Mouse (Mus musculus) cerebellum, postnatal 10 days (tissue): ENCODE measurements around the gene Armc8.

Experiments used
- DNase-seq, 2 experiments: peaks; one replicate each; pipeline ENCODE4 v3.0.0; 2021; ENCODE audit warnings: mixed read lengths in 2 of 2

Armc8 gene

GRCm38 (mm10) chr9:99444590-99445178 lies 124.0 kb downstream of the Armc8 start:
- peak; percentile 56 to 65 for DNase-seq

GRCm38 (mm10) chr9:99441647-99442433 lies 126.9 kb downstream of the Armc8 start:
- no peak for DNase-seq

GRCm38 (mm10) chr9:99440941-99441340 lies 127.8 kb downstream of the Armc8 start:
- no peak for DNase-seq

GRCm38 (mm10) chr9:99439064-99439463 lies 129.6 kb downstream of the Armc8 start:
- peak; percentile 51 to 68 for DNase-seq

GRCm38 (mm10) chr9:99437781-99438565 lies 130.7 kb downstream of the Armc8 start:
- DNase-seq: no peak

- peak in 1 of 2 experiments; percentile 8 for DNase-seq
Measured at GRCm38 (mm10) chr9:99437031-99437764, 131.5 kb downstream of the Armc8 start, which contains the start of gene Mras. TSS of gene Mras (minus strand) at chr9:99437381.

GRCm38 (mm10) chr9:99436182-99437030 lies 132.3 kb downstream of the Armc8 start:
- peak; percentile 86 to 88 for DNase-seq

GRCm38 (mm10) chr9:99435619-99436181 lies 133.0 kb downstream of the Armc8 start:
- peak; percentile 90 for DNase-seq

- DNase-seq: no peak
Measured at GRCm38 (mm10) chr9:99434892-99435618, 133.6 kb downstream of the Armc8 start.

GRCm38 (mm10) chr9:99432478-99432877 lies 136.2 kb downstream of the Armc8 start:
- no peak for DNase-seq

- DNase-seq: peak; percentile 63 to 75
Measured at GRCm38 (mm10) chr9:99431963-99432362, 136.7 kb downstream of the Armc8 start.

GRCm38 (mm10) chr9:99431346-99431745 lies 137.4 kb downstream of the Armc8 start:
- no peak for DNase-seq

GRCm38 (mm10) chr9:99430806-99431205 lies 137.9 kb downstream of the Armc8 start:
- DNase-seq: no peak

GRCm38 (mm10) chr9:99429845-99430244 lies 138.9 kb downstream of the Armc8 start:
- DNase-seq: no peak

GRCm38 (mm10) chr9:99428601-99429331 lies 139.9 kb downstream of the Armc8 start:
- no peak for DNase-seq
